22 mouse cellular contexts compared by ENCODE assay signal in the genomic region with DNA sequence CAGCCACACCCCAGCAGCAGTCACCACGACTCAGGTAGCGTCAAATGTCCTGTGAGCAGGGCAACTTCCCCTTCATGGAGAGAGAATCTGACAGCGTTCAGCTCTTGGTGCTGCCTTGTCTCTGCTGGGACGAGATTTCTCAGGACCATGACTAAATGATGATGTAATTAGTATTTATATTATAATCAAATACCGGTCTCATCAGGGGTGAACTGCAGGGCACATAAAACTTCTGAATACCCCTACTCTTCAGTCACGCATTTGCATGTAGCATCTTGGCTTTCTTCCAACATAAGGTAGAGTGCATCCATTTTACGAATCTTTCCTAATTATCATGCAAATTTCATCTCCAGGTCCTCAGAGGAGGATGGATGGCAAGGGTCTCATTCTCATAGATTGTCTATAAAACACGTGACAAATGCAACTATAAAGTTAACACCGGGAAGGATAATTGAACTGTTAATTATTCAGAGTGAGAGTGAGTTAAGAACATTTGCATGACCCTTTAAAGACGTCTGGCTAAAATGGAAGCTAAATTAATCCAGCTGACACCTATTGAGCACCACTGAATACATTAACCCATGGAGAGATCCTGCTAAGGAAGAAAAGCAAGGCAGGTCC. TPM values are rescaled to one million over a fixed set of nuclear protein-coding genes. Genes with fewer than 3 reads are reported as not detected.
DNase-seq lines count a peak whose midpoint lies in the region; ATAC-seq and TF ChIP-seq lines count a peak whose summit lies in the region.
"Had no signal": no experiment of that assay in that cellular context is flagged by ENCODE, and none has a peak within 500 bp of the region (broad histone marks: within the 10 kb centered on the region; RNA-seq: fewer than 3 reads in every experiment).

No protein-coding gene starts in this region.

- H3K4me3 ChIP-seq in forebrain, embryonic 16.5 days (replicated peaks; ENCODE audit: low read length), result no peak overlapping the region
- no peak overlapping the region for H3K4me3 ChIP-seq in forebrain, postnatal 0 days (ENCODE audit: low read depth, low read length)
- no peak overlapping the region for H3K4me3 ChIP-seq in neural tube, embryonic 11.5 days (ENCODE audit: low read depth, low read length)
- no peak overlapping the region for H3K4me3 ChIP-seq in neural tube, embryonic 15.5 days (replicated peaks)
- no peak overlapping the region for H3K4me3 ChIP-seq in hindbrain, embryonic 14.5 days (replicated peaks; ENCODE audit: low read length)
- H3K4me3 ChIP-seq in neural tube, embryonic 14.5 days (ENCODE audit: low read depth, low read length), result no peak overlapping the region
- H3K4me3 ChIP-seq: embryonic facial prominence, embryonic 12.5 days; heart, embryonic 15.5 days had no signal

- no peak for DNase-seq in forebrain, postnatal 0 days
- DNase-seq in neural tube, embryonic 11.5 days (ENCODE audit: low spot score), result no peak
- DNase-seq in hindbrain, embryonic 14.5 days (ENCODE audit: low spot score), result no peak
- no peak for DNase-seq in B cell, adult 2 months
- DNase-seq: adrenal gland, postnatal 10 days; cerebellum, adult 11-12 months; cerebellum, adult 9-10 months; cerebellum, postnatal 25 days; gastrocnemius, postnatal 36 days; heart, adult 18-20 months; heart, postnatal 14 days; kidney, adult 8-10 months had no signal

- no peak overlapping the region for H3K27ac ChIP-seq in forebrain, embryonic 16.5 days (ENCODE audit: low read length)
- H3K27ac ChIP-seq in forebrain, postnatal 0 days (ENCODE audit: low read depth, low read length), result no peak overlapping the region
- H3K27ac ChIP-seq in neural tube, embryonic 11.5 days (ENCODE audit: low read depth, low read length), result no peak overlapping the region
- no peak overlapping the region for H3K27ac ChIP-seq in neural tube, embryonic 15.5 days (replicated peaks)
- H3K27ac ChIP-seq in hindbrain, embryonic 14.5 days, result no peak overlapping the region
- no peak overlapping the region for H3K27ac ChIP-seq in neural tube, embryonic 14.5 days (ENCODE audit: low read depth, low read length)
- H3K27ac ChIP-seq: embryonic facial prominence, embryonic 12.5 days; heart, embryonic 15.5 days had no signal

- no peaks in the 10 kb centered on the region for H3K9me3 ChIP-seq in forebrain, embryonic 16.5 days (ENCODE audit: control insufficient read depth, low read length)
- H3K9me3 ChIP-seq in forebrain, postnatal 0 days (ENCODE audit: low read length), result no peaks in the 10 kb centered on the region
- H3K9me3 ChIP-seq in neural tube, embryonic 11.5 days (ENCODE audit: control insufficient read depth, low read length), result no peaks in the 10 kb centered on the region
- no peaks in the 10 kb centered on the region for H3K9me3 ChIP-seq in neural tube, embryonic 15.5 days (replicated peaks)
- H3K9me3 ChIP-seq in hindbrain, embryonic 14.5 days (ENCODE audit: control insufficient read depth, low read length), result no peaks in the 10 kb centered on the region
- H3K9me3 ChIP-seq in neural tube, embryonic 14.5 days (ENCODE audit: control insufficient read depth, low read length), result no peaks in the 10 kb centered on the region
- H3K9me3 ChIP-seq: embryonic facial prominence, embryonic 12.5 days; heart, embryonic 15.5 days had no signal

- peak; percentile 33; the same call in 1 of the 2 replicates for ATAC-seq in forebrain, embryonic 16.5 days
- ATAC-seq in forebrain, postnatal 0 days, result no peak
- peak; percentile 84 for ATAC-seq in neural tube, embryonic 11.5 days (ENCODE audit: insufficient read depth, low FRiP score, low TSS enrichment)
- ATAC-seq in neural tube, embryonic 15.5 days (ENCODE audit: low FRiP score), result no peak
- ATAC-seq in hindbrain, embryonic 14.5 days (ENCODE audit: low FRiP score), result 0 out of 2 replicates have a peak, but pooled peaks have one; percentile 43
- ATAC-seq in neural tube, embryonic 14.5 days (ENCODE audit: low read depth), result peak; percentile 66
- ATAC-seq: CD4-positive, CD25-positive, alpha-beta regulatory T cell, adult 4 months; inflammation-experienced regulatory T-cells, adult 6 months; intestine, postnatal 0 days had no signal

- WGBS in forebrain, embryonic 16.5 days, result 23% methylated on average over 10 of the region's 10 CpGs
- WGBS in forebrain, postnatal 0 days, result 26% methylated on average over 10 of the region's 10 CpGs
- 54% methylated on average over 10 of the region's 10 CpGs for WGBS in neural tube, embryonic 11.5 days
- WGBS in neural tube, embryonic 15.5 days, result 21% methylated on average over 10 of the region's 10 CpGs
- 36% methylated on average over 10 of the region's 10 CpGs for WGBS in hindbrain, embryonic 14.5 days
- 29% methylated on average over 10 of the region's 10 CpGs for WGBS in neural tube, embryonic 14.5 days

- no peaks in the 10 kb centered on the region for H3K27me3 ChIP-seq in forebrain, embryonic 16.5 days (replicated peaks; ENCODE audit: control insufficient read depth, insufficient read depth, low read length)
- H3K27me3 ChIP-seq in forebrain, postnatal 0 days (ENCODE audit: insufficient read depth, low read length), result no peaks in the 10 kb centered on the region
- H3K27me3 ChIP-seq in neural tube, embryonic 11.5 days (ENCODE audit: control insufficient read depth, insufficient read depth, low read length), result no peaks in the 10 kb centered on the region
- H3K27me3 ChIP-seq in neural tube, embryonic 15.5 days (replicated peaks), result no peaks in the 10 kb centered on the region
- no peaks in the 10 kb centered on the region for H3K27me3 ChIP-seq in hindbrain, embryonic 14.5 days (ENCODE audit: control insufficient read depth, insufficient read depth, low read length)
- H3K27me3 ChIP-seq in neural tube, embryonic 14.5 days (ENCODE audit: control insufficient read depth, insufficient read depth, low read length), result no peaks in the 10 kb centered on the region
- H3K27me3 ChIP-seq: embryonic facial prominence, embryonic 12.5 days; heart, embryonic 15.5 days had no signal

- H3K36me3 ChIP-seq in forebrain, embryonic 16.5 days (ENCODE audit: control insufficient read depth, insufficient read depth), result no peaks in the 10 kb centered on the region
- H3K36me3 ChIP-seq in forebrain, postnatal 0 days (ENCODE audit: insufficient read depth), result no peaks in the 10 kb centered on the region
- no peaks in the 10 kb centered on the region for H3K36me3 ChIP-seq in neural tube, embryonic 11.5 days (ENCODE audit: control insufficient read depth, insufficient read depth, low read length)
- no peaks in the 10 kb centered on the region for H3K36me3 ChIP-seq in neural tube, embryonic 15.5 days
- H3K36me3 ChIP-seq in hindbrain, embryonic 14.5 days (replicated peaks; ENCODE audit: control insufficient read depth, insufficient read depth), result no peaks in the 10 kb centered on the region
- no peaks in the 10 kb centered on the region for H3K36me3 ChIP-seq in neural tube, embryonic 14.5 days (ENCODE audit: control insufficient read depth, insufficient read depth, low read length)
- H3K36me3 ChIP-seq: embryonic facial prominence, embryonic 12.5 days; G1E; heart, embryonic 15.5 days had no signal

- no peak overlapping the region for H3K4me2 ChIP-seq in forebrain, embryonic 16.5 days (ENCODE audit: low read length)
- no peak overlapping the region for H3K4me2 ChIP-seq in forebrain, postnatal 0 days (ENCODE audit: low read depth)
- H3K4me2 ChIP-seq in neural tube, embryonic 11.5 days (ENCODE audit: low read depth), result no peak overlapping the region
- no peak overlapping the region for H3K4me2 ChIP-seq in neural tube, embryonic 15.5 days
- no peak overlapping the region for H3K4me2 ChIP-seq in hindbrain, embryonic 14.5 days (replicated peaks)
- H3K4me2 ChIP-seq in neural tube, embryonic 14.5 days (ENCODE audit: low read depth, low read length), result no peak overlapping the region
- H3K4me2 ChIP-seq: embryonic facial prominence, embryonic 12.5 days; heart, embryonic 11.5 days; heart, embryonic 15.5 days had no signal

- no peaks in the 10 kb centered on the region for H3K4me1 ChIP-seq in forebrain, embryonic 16.5 days (replicated peaks; ENCODE audit: control insufficient read depth, insufficient read depth, low read length)
- no peaks in the 10 kb centered on the region for H3K4me1 ChIP-seq in forebrain, postnatal 0 days (ENCODE audit: insufficient read depth)
- H3K4me1 ChIP-seq in neural tube, embryonic 11.5 days (ENCODE audit: control insufficient read depth, insufficient read depth, low read length), result no peaks in the 10 kb centered on the region
- H3K4me1 ChIP-seq in neural tube, embryonic 15.5 days, result no peaks in the 10 kb centered on the region
- no peaks in the 10 kb centered on the region for H3K4me1 ChIP-seq in hindbrain, embryonic 14.5 days (replicated peaks; ENCODE audit: control insufficient read depth, insufficient read depth, low read length)
- H3K4me1 ChIP-seq in neural tube, embryonic 14.5 days (ENCODE audit: control insufficient read depth, insufficient read depth, low read length), result 0 out of 2 replicates have a peak, but pooled peaks cover 3% of the 10 kb centered on the region
- H3K4me1 ChIP-seq: embryonic facial prominence, embryonic 12.5 days; heart, embryonic 15.5 days had no signal

- no peak for TF ChIP-seq CTCF in forebrain, postnatal 0 days (IDR thresholded peaks at IDR 0.05; ENCODE audit: low read depth)

- no peak overlapping the region for H3K9ac ChIP-seq in forebrain, embryonic 16.5 days (replicated peaks; ENCODE audit: low read depth, low read length)
- H3K9ac ChIP-seq in forebrain, postnatal 0 days, result no peak overlapping the region
- H3K9ac ChIP-seq in neural tube, embryonic 11.5 days (ENCODE audit: low read length), result no peak overlapping the region
- H3K9ac ChIP-seq in neural tube, embryonic 15.5 days (replicated peaks), result no peak overlapping the region
- no peak overlapping the region for H3K9ac ChIP-seq in hindbrain, embryonic 14.5 days
- H3K9ac ChIP-seq in neural tube, embryonic 14.5 days (replicated peaks; ENCODE audit: low read depth, low read length), result no peak overlapping the region
- H3K9ac ChIP-seq: embryonic facial prominence, embryonic 12.5 days; heart, embryonic 15.5 days had no signal

RNA-seq across cellular contexts. Expression of gene Apbb2, which starts 17.0 kb away (rescaled TPM):
- polyA plus RNA-seq in forebrain, embryonic 16.5 days (2015; fragmentation: Nextera tagmentation; extraction: Ambion mirVana), result 92.2 and 99.1 TPM in 2 replicates
- 54.5 and 64.6 TPM in 2 replicates for total RNA-seq in forebrain, postnatal 0 days (2014; rRNA removed)
- 56.2 and 77.2 TPM in 2 replicates for polyA plus RNA-seq in forebrain, postnatal 0 days (2015; fragmentation: Nextera tagmentation; extraction: Ambion mirVana)
- 48.6 and 52.6 TPM in 2 replicates for polyA plus RNA-seq in neural tube, embryonic 11.5 days (2014; fragmentation: Nextera tagmentation; extraction: Ambion mirVana)
- polyA plus RNA-seq in neural tube, embryonic 15.5 days (2015; fragmentation: Nextera tagmentation; extraction: Ambion mirVana), result 98.8 and 118 TPM in 2 replicates
- 113 and 123 TPM in 2 replicates for polyA plus RNA-seq in hindbrain, embryonic 14.5 days (2014; fragmentation: Nextera tagmentation; extraction: Ambion mirVana)
- 129 and 132 TPM in 2 replicates for polyA plus RNA-seq in neural tube, embryonic 14.5 days (2014; fragmentation: Nextera tagmentation; extraction: Ambion mirVana)
- polyA plus RNA-seq: G1E had no signal

RNA-seq across cellular contexts. Expression of gene Uchl1, which starts 40.3 kb away (rescaled TPM):
- polyA plus RNA-seq in forebrain, embryonic 16.5 days (2015; fragmentation: Nextera tagmentation; extraction: Ambion mirVana), result 1,188 and 1,480 TPM in 2 replicates
- 1,756 and 1,892 TPM in 2 replicates for total RNA-seq in forebrain, postnatal 0 days (2014; rRNA removed)
- 1,681 and 1,809 TPM in 2 replicates for polyA plus RNA-seq in forebrain, postnatal 0 days (2015; fragmentation: Nextera tagmentation; extraction: Ambion mirVana)
- 435 and 490 TPM in 2 replicates for polyA plus RNA-seq in neural tube, embryonic 11.5 days (2014; fragmentation: Nextera tagmentation; extraction: Ambion mirVana)
- polyA plus RNA-seq in neural tube, embryonic 15.5 days (2015; fragmentation: Nextera tagmentation; extraction: Ambion mirVana), result 1,207 and 1,502 TPM in 2 replicates
- 1,396 and 1,527 TPM in 2 replicates for polyA plus RNA-seq in hindbrain, embryonic 14.5 days (2014; fragmentation: Nextera tagmentation; extraction: Ambion mirVana)
- 1,348 and 1,396 TPM in 2 replicates for polyA plus RNA-seq in neural tube, embryonic 14.5 days (2014; fragmentation: Nextera tagmentation; extraction: Ambion mirVana)
- polyA plus RNA-seq: CD4-positive, CD25-positive, alpha-beta regulatory T cell, adult 4 months; G1E had no signal

Comparison
In these comparisons a context has a peak if more than half of its experiments do, and no peak if none do; other contexts are left out.
1. ATAC-seq: peak in forebrain, embryonic 16.5 days (single experiment), neural tube, embryonic 11.5 days (single experiment), hindbrain, embryonic 14.5 days (single experiment) and neural tube, embryonic 14.5 days (single experiment); none in forebrain, postnatal 0 days (single experiment) and neural tube, embryonic 15.5 days (single experiment).